In the genomic region with DNA sequence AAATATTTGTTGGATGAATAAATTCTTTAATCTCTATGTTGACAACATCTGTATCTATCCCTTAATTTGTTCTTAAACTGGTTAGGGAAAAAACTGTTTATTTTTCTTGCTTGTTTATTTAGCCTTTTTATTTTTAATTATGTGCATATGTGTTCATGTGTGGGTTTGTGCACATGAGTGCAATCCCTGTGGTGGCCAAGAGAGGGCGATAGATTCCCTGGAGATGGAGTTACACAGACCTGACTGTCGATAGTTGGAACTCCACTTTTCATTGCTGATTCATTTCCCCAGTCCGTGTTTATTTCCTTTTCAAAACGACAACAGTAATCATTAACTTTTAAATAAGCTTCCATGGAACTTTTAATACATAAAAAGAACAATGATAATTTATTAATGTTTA, we compare ENCODE assay signal across 9 mouse cellular contexts. TPM values are rescaled to one million over a fixed set of nuclear protein-coding genes. Genes with fewer than 3 reads are reported as not detected.
A peak's percentile ranks its signal among the peaks of the same experiment; 100 is the strongest.
DNase-seq lines count a peak whose midpoint lies in the region; ATAC-seq and TF ChIP-seq lines count a peak whose summit lies in the region.
"Had no signal": no experiment of that assay in that cellular context is flagged by ENCODE, and none has a peak within 500 bp of the region (broad histone marks: within the 10 kb centered on the region; RNA-seq: fewer than 3 reads in every experiment).

No protein-coding gene starts in this region.

- no peaks in the 10 kb centered on the region for H3K4me1 ChIP-seq in heart, embryonic 12.5 days (replicated peaks)
- no peaks in the 10 kb centered on the region for H3K4me1 ChIP-seq in spleen, adult 2 months (ENCODE audit: control insufficient read depth, insufficient read depth, insufficient read length)
- no peaks in the 10 kb centered on the region for H3K4me1 ChIP-seq in midbrain, embryonic 13.5 days (replicated peaks)
- H3K4me1 ChIP-seq: lung, embryonic 15.5 days had no signal

- no peak overlapping the region for H3K27ac ChIP-seq in heart, embryonic 12.5 days (ENCODE audit: poor library complexity, severe bottlenecking)
- H3K27ac ChIP-seq in spleen, adult 2 months (ENCODE audit: insufficient read depth, low read length) = no peak overlapping the region
- no peak overlapping the region for H3K27ac ChIP-seq in midbrain, embryonic 13.5 days
- H3K27ac ChIP-seq: lung, embryonic 15.5 days had no signal

- DNase-seq in heart, adult 11 months = peak; percentile 30
- no peak for DNase-seq in spleen, adult 2 months (ENCODE audit: low read depth in 1 of 2, low spot score in 2 of 2)
- DNase-seq in spleen, postnatal 14 days (ENCODE audit: low spot score in 2 of 2) = no peak
- DNase-seq in forelimb bud, embryonic 11.5 days (ENCODE audit: low read depth, low spot score) = peak; percentile 36
- DNase-seq in thymus, postnatal 25 days = peak; percentile 38
- no peak for DNase-seq in heart, adult 18-20 months

- H3K9ac ChIP-seq in heart, embryonic 12.5 days = no peak overlapping the region
- H3K9ac ChIP-seq in midbrain, embryonic 13.5 days (replicated peaks) = no peak overlapping the region
- H3K9ac ChIP-seq: lung, embryonic 15.5 days had no signal

- H3K9me3 ChIP-seq in heart, embryonic 12.5 days (replicated peaks) = no peaks in the 10 kb centered on the region
- H3K9me3 ChIP-seq in midbrain, embryonic 13.5 days = no peaks in the 10 kb centered on the region
- H3K9me3 ChIP-seq: lung, embryonic 15.5 days had no signal

- peak; percentile 4; the same call in 1 of the 2 replicates for TF ChIP-seq CTCF in spleen, adult 2 months (IDR thresholded peaks at IDR 0.05; ENCODE audit: extremely low read depth, insufficient read depth, insufficient read length, insufficient replicate concordance)

- H3K27me3 ChIP-seq in heart, embryonic 12.5 days (replicated peaks) = no peaks in the 10 kb centered on the region
- no peaks in the 10 kb centered on the region; the same call in 1 of the 2 replicates for H3K27me3 ChIP-seq in spleen, adult 2 months (ENCODE audit: control insufficient read depth, insufficient read depth, low read length)
- no peaks in the 10 kb centered on the region for H3K27me3 ChIP-seq in midbrain, embryonic 13.5 days
- H3K27me3 ChIP-seq: lung, embryonic 15.5 days had no signal

- WGBS in heart, embryonic 12.5 days = 44% methylated on average over 4 of the region's 4 CpGs
- 53% methylated on average over 4 of the region's 4 CpGs for WGBS in spleen, adult 2 months
- WGBS in midbrain, embryonic 13.5 days = 47% methylated on average over 4 of the region's 4 CpGs

- H3K4me3 ChIP-seq in heart, embryonic 12.5 days = no peak overlapping the region
- H3K4me3 ChIP-seq in spleen, adult 2 months (ENCODE audit: extremely low read depth, insufficient read depth, insufficient read length) = no peak overlapping the region
- no peak overlapping the region for H3K4me3 ChIP-seq in midbrain, embryonic 13.5 days (replicated peaks)
- H3K4me3 ChIP-seq: lung, embryonic 15.5 days had no signal

- no peak for TF ChIP-seq POLR2A in spleen, adult 2 months (IDR thresholded peaks at IDR 0.05; ENCODE audit: low read depth, low read length)

- ATAC-seq in heart, embryonic 12.5 days (ENCODE audit: insufficient number of reproducible peaks, low FRiP score) = no peak
- ATAC-seq in midbrain, embryonic 13.5 days = no peak

- no peak overlapping the region for H3K4me2 ChIP-seq in heart, embryonic 12.5 days
- H3K4me2 ChIP-seq in midbrain, embryonic 13.5 days (replicated peaks) = no peak overlapping the region
- H3K4me2 ChIP-seq: lung, embryonic 15.5 days had no signal

- no peaks in the 10 kb centered on the region for H3K36me3 ChIP-seq in heart, embryonic 12.5 days
- no peaks in the 10 kb centered on the region for H3K36me3 ChIP-seq in spleen, adult 2 months (ENCODE audit: control insufficient read depth, insufficient read depth, low read length)
- no peaks in the 10 kb centered on the region for H3K36me3 ChIP-seq in midbrain, embryonic 13.5 days
- H3K36me3 ChIP-seq: lung, embryonic 15.5 days had no signal

RNA-seq across cellular contexts. Expression of a gene that starts 31.2 kb away (rescaled TPM):
- 74.8 and 83.4 TPM in 2 replicates for polyA plus RNA-seq in heart, embryonic 12.5 days (2016; fragmentation: Nextera tagmentation; extraction: Ambion mirVana)
- 19.1 and 25.2 TPM in 2 replicates for polyA plus RNA-seq in spleen, adult 2 months (2012; rRNA removed)
- polyA plus RNA-seq in midbrain, embryonic 13.5 days (2015; fragmentation: Nextera tagmentation; extraction: Ambion mirVana) = 35.1 and 39.5 TPM in 2 replicates
- 10 to 100 TPM; 11.3 to 12.6 TPM for total RNA-seq in heart, adult 18-20 months (2021)

RNA-seq across cellular contexts. Expression of a gene that starts 37.6 kb away (rescaled TPM):
- 3.5 and 3.6 TPM in 2 replicates for polyA plus RNA-seq in heart, embryonic 12.5 days (2016; fragmentation: Nextera tagmentation; extraction: Ambion mirVana)
- 3.2 and 3.6 TPM in 2 replicates for polyA plus RNA-seq in spleen, adult 2 months (2012; rRNA removed)
- 3.9 TPM in 2 replicates for polyA plus RNA-seq in midbrain, embryonic 13.5 days (2015; fragmentation: Nextera tagmentation; extraction: Ambion mirVana)
- total RNA-seq in heart, adult 18-20 months (2021) = 1 to 10 TPM; 1.6 to 2.4 TPM

RNA-seq across cellular contexts. Expression of a gene that starts 54.0 kb away (rescaled TPM):
- 63.3 and 66.1 TPM in 2 replicates for polyA plus RNA-seq in heart, embryonic 12.5 days (2016; fragmentation: Nextera tagmentation; extraction: Ambion mirVana)
- polyA plus RNA-seq in spleen, adult 2 months (2012; rRNA removed) = 21.3 and 37.3 TPM in 2 replicates
- polyA plus RNA-seq in midbrain, embryonic 13.5 days (2015; fragmentation: Nextera tagmentation; extraction: Ambion mirVana) = 24.9 and 26.8 TPM in 2 replicates
- total RNA-seq in heart, adult 18-20 months (2021) = 10 to 100 TPM; 46.3 to 61.8 TPM

Comparison
In these comparisons a context has a peak if more than half of its experiments do, and no peak if none do; other contexts are left out.
1. DNase-seq: peak in heart, adult 11 months (single experiment), forelimb bud, embryonic 11.5 days (single experiment) and thymus, postnatal 25 days (single experiment); none in spleen, adult 2 months (0 of 2), spleen, postnatal 14 days (0 of 2) and heart, adult 18-20 months (0 of 2).